Mouse (Mus musculus): ENCODE measurements around the gene Map4k1. TPM values are rescaled to one million over a fixed set of nuclear protein-coding genes. Genes with fewer than 3 reads are reported as not detected.

Map4k1 gene
- polyA plus RNA-seq, 1 experiment: 1.3 TPM

DNA sequence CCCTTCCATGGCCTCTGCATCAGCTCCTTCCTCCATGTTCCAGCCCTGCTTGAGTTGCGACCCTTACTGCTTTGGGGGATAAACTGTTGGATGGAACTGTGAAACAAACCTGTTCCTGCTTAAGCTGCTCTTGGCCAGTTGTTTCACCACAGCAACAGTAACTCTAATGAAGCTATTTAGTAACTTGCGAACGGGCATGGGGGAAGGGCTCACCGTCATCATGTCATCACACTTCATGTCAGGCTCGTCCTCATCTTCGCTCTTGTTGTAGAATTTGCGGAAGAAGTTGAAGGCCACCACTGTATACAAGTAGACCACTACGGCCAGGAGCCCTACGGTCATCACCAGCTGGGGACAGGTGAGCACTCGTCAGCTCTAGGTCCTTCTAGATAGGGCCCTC, 26.3 kb downstream of the Map4k1 start:
- TF ChIP-seq CTCF (IDR thresholded peaks at IDR 0.05; ENCODE audit: borderline replicate concordance, insufficient read depth, low read depth, low read length): no peak
- H3K27me3 ChIP-seq (ENCODE audit: control insufficient read depth, insufficient read depth, low read length): no peaks in the 10 kb centered on the region

DNA sequence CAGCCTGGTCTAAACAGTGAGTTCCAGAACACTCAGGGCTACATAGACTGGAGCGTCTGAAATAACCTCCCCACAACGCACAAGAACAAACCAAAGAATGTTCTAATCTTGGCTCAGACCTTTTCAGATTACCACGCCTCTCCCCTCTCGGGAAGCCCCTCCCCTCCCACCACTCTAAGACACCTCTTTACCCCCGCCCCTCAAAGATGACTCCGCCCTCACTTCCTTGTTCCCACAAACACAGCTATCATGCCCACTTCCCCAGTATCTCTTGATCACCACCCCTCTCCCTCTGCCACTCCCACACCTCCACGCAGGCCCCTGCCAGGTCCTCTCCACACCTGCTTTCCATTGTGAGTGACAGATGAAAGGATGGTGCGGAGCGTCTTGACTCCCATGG, 26.9 kb downstream of the Map4k1 start:
- Histone ChIP-seq H3K4me1 (ENCODE audit: control insufficient read depth, insufficient read depth, low read length) (no peaks in the 10 kb centered on the region), H3K4me3 (replicated peaks; ENCODE audit: insufficient read depth, low read depth, low read length) (no peak overlapping the region), H3K27ac (ENCODE audit: insufficient read depth, low read length) (no peak overlapping the region), H3K27me3 (ENCODE audit: control insufficient read depth, insufficient read depth, low read length) (no peaks in the 10 kb centered on the region)
- WGBS: 76% methylated on average over 9 of the region's 9 CpGs
- DNase-seq: no peak
- TF ChIP-seq POLR2A (IDR thresholded peaks at IDR 0.05; ENCODE audit: borderline replicate concordance, insufficient read depth, low read length): no peak
- no peak for TF ChIP-seq CTCF (IDR thresholded peaks at IDR 0.05; ENCODE audit: borderline replicate concordance, insufficient read depth, low read depth, low read length)

More for the DNA sequence above, 26.3 kb downstream of the Map4k1 start:
- no peak for DNase-seq
- H3K27ac ChIP-seq (ENCODE audit: insufficient read depth, low read length): no peak overlapping the region
- WGBS: 92% methylated on average over 10 of the region's 10 CpGs
- no peak overlapping the region for H3K4me3 ChIP-seq (replicated peaks; ENCODE audit: insufficient read depth, low read depth, low read length)
- no peaks in the 10 kb centered on the region for H3K4me1 ChIP-seq (ENCODE audit: control insufficient read depth, insufficient read depth, low read length)

DNA sequence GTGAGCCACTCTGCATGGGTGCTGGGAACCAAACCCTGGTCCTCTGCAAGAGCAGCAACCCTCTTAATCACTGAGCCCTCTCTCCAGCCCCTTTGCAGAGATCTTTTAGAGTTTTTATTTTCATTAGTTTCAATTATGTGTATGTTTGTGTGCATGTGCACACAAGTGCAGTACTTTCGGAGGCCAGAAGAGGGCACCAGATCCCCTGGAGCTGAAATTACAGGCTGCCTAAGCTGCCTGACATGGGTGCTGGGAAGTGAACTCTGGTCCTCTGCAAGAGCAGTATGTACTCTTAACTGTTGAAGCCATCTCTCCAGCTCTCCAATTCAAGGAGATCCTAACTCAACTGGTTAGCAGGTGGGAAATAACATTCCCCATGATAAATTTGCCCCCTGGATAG, 33.1 kb downstream of the Map4k1 start:
- no peak for DNase-seq
- H3K4me1 ChIP-seq (ENCODE audit: control insufficient read depth, insufficient read depth, low read length): no peaks in the 10 kb centered on the region
- no peak overlapping the region for H3K4me3 ChIP-seq (replicated peaks; ENCODE audit: insufficient read depth, low read depth, low read length)
- TF ChIP-seq CTCF (IDR thresholded peaks at IDR 0.05; ENCODE audit: borderline replicate concordance, insufficient read depth, low read depth, low read length) (no peak), POLR2A (IDR thresholded peaks at IDR 0.05; ENCODE audit: borderline replicate concordance, insufficient read depth, low read length) (no peak)
- H3K27ac ChIP-seq (ENCODE audit: insufficient read depth, low read length): no peak overlapping the region
- no peaks in the 10 kb centered on the region; the same call in 1 of the 2 replicates for H3K27me3 ChIP-seq (ENCODE audit: control insufficient read depth, insufficient read depth, low read length)
- 98% methylated on average over 1 of the region's 1 CpGs for WGBS

DNA sequence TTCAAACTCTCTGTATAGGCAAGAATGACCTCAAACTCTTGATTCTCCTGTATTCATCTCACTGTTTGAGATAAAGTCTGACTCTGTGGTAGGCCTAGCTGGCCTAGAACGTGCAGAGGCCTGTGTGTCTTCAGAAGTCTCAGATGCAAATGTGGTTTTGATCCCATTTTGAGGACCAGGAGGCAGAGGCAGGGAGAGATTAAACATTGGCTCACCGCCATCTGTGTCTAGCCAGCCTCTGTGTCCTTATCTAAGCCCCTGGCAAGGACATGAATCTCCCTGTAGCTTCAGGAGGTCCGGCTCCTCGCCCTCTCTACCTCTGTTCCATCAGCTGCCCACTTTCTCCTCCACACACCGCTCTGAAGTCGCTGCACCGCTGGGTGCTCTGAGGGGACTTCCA, 34.6 kb downstream of the Map4k1 start:
- 80% methylated on average over 7 of the region's 7 CpGs for WGBS
- no peaks in the 10 kb centered on the region; the same call in 1 of the 2 replicates for H3K27me3 ChIP-seq (ENCODE audit: control insufficient read depth, insufficient read depth, low read length)
- H3K4me3 ChIP-seq (replicated peaks; ENCODE audit: insufficient read depth, low read depth, low read length): no peak overlapping the region
- no peaks in the 10 kb centered on the region for H3K4me1 ChIP-seq (ENCODE audit: control insufficient read depth, insufficient read depth, low read length)
- no peak overlapping the region for H3K27ac ChIP-seq (ENCODE audit: insufficient read depth, low read length)
- DNase-seq: no peak
- TF ChIP-seq CTCF (IDR thresholded peaks at IDR 0.05; ENCODE audit: borderline replicate concordance, insufficient read depth, low read depth, low read length): no peak
- TF ChIP-seq POLR2A (IDR thresholded peaks at IDR 0.05; ENCODE audit: borderline replicate concordance, insufficient read depth, low read length): no peak

DNA sequence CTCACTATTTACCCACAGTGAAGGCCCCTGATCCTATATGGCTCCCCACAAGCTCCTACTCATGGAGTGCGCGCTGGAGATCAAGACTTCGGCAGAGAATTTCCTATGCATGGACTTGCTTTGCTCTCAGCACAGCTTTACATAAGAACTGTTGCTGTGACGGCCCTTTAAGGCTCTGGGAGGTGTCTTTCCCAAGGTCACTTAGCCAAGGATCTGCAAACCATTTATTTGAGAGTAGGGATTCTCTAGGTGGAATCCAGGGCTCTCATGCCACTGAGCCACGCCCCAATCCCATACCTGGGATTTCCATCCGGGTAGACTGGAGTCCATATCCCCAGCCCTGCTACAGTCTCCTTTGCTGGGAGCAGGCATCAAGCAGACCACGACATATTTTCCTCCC, 35.4 kb downstream of the Map4k1 start:
- DNase-seq: no peak
- no peak overlapping the region for H3K27ac ChIP-seq (ENCODE audit: insufficient read depth, low read length)
- WGBS: 90% methylated on average over 7 of the region's 7 CpGs
- H3K4me1 ChIP-seq (ENCODE audit: control insufficient read depth, insufficient read depth, low read length): no peaks in the 10 kb centered on the region
- H3K27me3 ChIP-seq (ENCODE audit: control insufficient read depth, insufficient read depth, low read length): no peaks in the 10 kb centered on the region; the same call in 1 of the 2 replicates
- no peak for TF ChIP-seq CTCF (IDR thresholded peaks at IDR 0.05; ENCODE audit: borderline replicate concordance, insufficient read depth, low read depth, low read length)
- TF ChIP-seq POLR2A (IDR thresholded peaks at IDR 0.05; ENCODE audit: borderline replicate concordance, insufficient read depth, low read length): no peak
- no peak overlapping the region for H3K4me3 ChIP-seq (replicated peaks; ENCODE audit: insufficient read depth, low read depth, low read length)

DNA sequence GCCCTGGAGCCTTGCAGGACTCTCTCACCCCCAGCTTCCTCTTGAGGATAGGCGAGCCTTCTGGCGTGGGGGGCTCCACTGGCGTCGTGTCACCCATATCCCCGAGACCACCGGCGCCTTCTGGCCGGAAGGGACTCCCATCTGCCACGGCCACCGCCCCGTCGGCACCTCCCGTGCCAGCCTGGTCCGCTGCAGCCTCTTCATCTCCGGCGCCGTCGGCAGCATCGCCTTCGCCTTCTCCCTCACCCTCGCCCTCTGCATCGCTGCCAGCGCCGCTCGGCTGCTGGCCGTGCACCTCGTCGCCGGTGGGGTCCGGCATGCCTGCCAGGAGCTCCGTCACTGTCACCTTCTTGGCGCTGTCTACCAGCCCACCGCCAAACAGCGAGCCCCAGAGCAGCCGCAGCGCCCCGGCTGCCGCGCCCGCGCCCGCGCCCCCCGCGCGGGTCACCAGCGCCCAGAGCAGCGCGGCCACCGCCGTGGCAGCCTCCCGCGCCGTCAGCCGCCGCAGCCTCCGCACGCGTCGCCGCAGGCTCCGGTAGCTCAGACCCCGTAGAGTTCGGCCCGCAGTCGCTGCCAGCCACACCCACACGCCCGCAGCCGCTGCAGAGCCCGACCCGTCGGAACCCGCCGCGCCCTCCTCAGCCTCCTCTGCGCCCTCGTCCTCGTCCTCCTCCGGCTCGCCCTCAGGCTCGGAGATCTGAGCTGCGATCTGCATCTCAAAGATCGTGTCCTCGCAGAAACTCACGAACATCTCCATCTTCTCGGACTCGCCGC, 37.8 kb downstream of the Map4k1 start:
- Histone ChIP-seq H3K4me3 (replicated peaks; ENCODE audit: insufficient read depth, low read depth, low read length) (no peak overlapping the region), H3K27ac (ENCODE audit: insufficient read depth, low read length) (no peak overlapping the region), H3K27me3 (ENCODE audit: control insufficient read depth, insufficient read depth, low read length) (no peaks in the 10 kb centered on the region; the same call in 1 of the 2 replicates), H3K4me1 (ENCODE audit: control insufficient read depth, insufficient read depth, low read length) (no peaks in the 10 kb centered on the region)
- TF ChIP-seq CTCF (IDR thresholded peaks at IDR 0.05; ENCODE audit: borderline replicate concordance, insufficient read depth, low read depth, low read length) (no peak), POLR2A (IDR thresholded peaks at IDR 0.05; ENCODE audit: borderline replicate concordance, insufficient read depth, low read length) (no peak)
- no peak for DNase-seq
- 2% methylated on average over 88 of the region's 88 CpGs for whole genome bisulfite sequencing

DNA sequence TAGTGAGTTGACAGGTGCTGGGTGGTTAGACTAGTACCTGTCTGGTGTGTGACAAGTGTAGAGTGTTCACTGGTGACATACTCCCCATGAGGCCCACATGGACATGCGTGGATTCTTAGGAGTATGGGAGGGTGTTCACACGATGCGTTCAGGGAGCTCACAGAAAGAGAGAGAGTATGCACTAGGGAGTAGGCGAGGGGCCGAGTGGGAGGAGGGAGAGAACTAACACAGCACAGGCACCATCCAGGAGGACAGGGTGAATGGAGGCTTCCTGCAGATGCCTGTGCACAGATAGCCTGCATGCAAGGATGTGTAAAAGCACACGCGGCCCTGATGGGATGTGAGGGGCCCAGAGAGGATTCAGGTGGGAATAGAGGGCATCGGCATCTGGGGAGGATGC, 40.6 kb downstream of the Map4k1 start:
- Histone ChIP-seq H3K27me3 (ENCODE audit: control insufficient read depth, insufficient read depth, low read length) (no peaks in the 10 kb centered on the region; the same call in 1 of the 2 replicates), H3K27ac (ENCODE audit: insufficient read depth, low read length) (no peak overlapping the region), H3K4me1 (ENCODE audit: control insufficient read depth, insufficient read depth, low read length) (no peaks in the 10 kb centered on the region), H3K4me3 (replicated peaks; ENCODE audit: insufficient read depth, low read depth, low read length) (no peak overlapping the region)
- DNase-seq: no peak
- no peak for TF ChIP-seq POLR2A (IDR thresholded peaks at IDR 0.05; ENCODE audit: borderline replicate concordance, insufficient read depth, low read length)
- 82% methylated on average over 8 of the region's 8 CpGs for WGBS

DNA sequence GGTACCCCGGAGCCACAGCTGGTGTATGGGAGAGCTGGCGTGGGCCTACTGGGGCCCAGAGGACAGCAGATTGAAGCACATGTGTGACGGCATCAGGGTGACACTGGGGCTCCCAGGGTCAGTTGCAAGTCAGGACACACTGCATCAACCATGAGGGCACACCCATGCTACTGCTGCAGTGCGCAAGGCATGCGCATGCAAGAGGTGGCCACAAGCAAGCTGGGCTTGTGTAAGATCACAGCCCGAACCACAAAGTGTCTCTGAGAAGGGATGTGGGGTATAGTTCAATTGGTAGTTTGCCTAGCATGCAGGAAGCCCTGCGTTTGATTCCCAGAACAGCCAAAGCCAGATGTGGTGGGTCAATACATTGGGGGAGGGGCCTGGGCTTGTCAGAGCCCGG, 41.7 kb downstream of the Map4k1 start:
- H3K27ac ChIP-seq (ENCODE audit: insufficient read depth, low read length): no peak overlapping the region
- H3K27me3 ChIP-seq (ENCODE audit: control insufficient read depth, insufficient read depth, low read length): no peaks in the 10 kb centered on the region; the same call in 1 of the 2 replicates
- H3K4me1 ChIP-seq (ENCODE audit: control insufficient read depth, insufficient read depth, low read length): no peaks in the 10 kb centered on the region
- TF ChIP-seq CTCF (IDR thresholded peaks at IDR 0.05; ENCODE audit: borderline replicate concordance, insufficient read depth, low read depth, low read length) (no peak), POLR2A (IDR thresholded peaks at IDR 0.05; ENCODE audit: borderline replicate concordance, insufficient read depth, low read length) (no peak)
- whole genome bisulfite sequencing: 84% methylated on average over 8 of the region's 8 CpGs
- no peak for DNase-seq
- H3K4me3 ChIP-seq (replicated peaks; ENCODE audit: insufficient read depth, low read depth, low read length): no peak overlapping the region

All from cerebellum, adult 2 months (tissue).